Mouse (Mus musculus) v-Abl transformed pro-B cells (cell line): ENCODE results near the gene Slc38a6.

Source experiments
- in situ Hi-C, 2 experiments: fragments of 400-800 bp; cut with MboI; formaldehyde crosslinking; loops; one replicate each; pipeline ENCODE4 v1.15.1; 2025; ENCODE audit not compliant: unreplicated experiment in 2 of 2

Gene Slc38a6

DNA sequence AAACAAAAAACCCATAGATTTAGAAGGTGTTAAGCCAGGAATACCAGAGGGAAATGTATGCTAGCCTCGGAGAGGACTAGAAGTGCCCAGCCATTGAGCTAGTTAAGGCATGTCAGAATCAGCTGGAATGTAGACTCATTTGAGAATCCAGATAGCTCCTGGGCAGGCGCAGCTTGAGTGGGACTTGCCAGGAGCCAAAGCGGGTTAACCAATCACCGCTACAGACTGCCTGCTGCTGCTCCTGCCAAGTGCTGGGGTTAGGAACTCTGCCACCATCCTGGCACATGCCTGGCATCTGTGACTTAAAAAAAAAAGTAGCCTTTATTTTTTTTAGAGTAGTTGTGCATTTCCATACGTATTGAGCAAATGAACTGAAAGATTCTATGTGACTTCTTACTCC lies 66.8 kb downstream of the Slc38a6 start:
- in situ Hi-C loops: no loop called here

DNA sequence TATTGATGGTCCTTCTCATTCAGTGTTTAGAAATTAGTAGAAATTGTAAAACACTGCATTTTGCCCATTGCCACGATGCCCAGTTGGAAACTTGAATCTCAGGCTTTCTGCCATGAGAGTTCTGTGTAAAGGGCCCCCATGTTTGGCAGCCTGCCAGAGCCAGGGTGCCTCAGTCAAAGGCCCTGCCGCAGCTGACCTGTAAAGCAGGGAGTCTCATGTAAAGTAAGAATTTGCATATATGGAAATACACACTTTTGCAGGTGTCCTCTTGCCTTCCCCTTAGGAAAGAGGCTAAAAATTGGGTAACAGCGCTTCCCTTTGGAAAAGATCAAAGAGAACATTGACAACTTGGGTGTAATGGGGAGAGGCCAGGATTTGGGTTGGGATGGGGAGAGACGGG lies 67.9 kb downstream of the Slc38a6 start:
- in situ Hi-C loops: no loop called here

DNA sequence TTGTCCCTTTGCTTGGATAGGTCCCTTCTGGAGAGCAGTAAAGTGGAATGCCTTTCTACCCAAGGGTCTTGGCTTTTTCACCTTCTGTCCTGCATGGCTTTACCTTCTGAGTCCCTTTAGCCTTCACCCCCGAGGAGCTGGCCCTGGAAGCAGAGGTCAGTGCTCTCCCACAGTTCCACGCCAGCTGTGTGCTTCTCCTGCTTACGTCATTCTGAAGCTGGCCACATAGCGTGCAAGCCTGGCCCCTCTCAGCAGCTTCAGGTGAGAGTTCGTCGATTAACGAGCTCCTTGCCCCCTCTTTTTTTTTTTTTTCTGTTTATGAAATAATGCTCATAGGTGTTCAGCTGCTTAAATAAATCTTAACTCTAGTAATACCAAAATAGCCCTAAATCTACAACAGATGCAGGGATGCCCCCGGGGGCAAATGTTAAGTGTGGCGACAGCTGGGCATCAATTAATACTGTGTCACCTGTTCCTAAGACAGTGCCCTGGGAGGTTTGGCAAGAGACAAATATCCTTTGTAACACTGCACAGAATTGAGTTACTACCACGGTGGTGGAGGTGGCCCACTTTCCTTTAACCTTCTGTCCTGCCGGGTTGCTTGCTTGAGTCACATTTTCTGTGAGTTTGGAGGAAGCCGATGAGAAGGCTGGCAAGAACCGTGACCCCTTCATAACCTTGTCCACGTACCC lies 68.7 kb downstream of the Slc38a6 start:
- in situ Hi-C loops: no loop called here

DNA sequence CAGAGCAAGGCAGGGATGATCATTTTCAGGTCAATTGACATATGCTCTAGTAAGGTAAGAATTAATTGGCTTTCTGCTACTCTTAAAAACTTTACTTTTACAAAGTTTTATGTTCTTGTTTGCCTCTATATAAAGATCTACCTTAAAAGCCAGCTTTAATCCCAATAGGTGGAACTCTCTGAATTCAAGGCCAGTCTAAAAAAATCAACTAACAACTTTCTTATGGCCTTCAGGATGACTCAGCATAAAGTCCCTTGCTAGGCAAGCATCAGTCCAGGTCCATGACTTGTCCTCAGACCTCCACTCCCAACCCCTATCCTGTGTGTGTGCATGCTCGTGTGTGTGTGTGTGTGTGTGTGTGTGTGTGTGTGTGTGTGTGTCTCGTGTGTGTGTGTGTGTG lies 70.1 kb downstream of the Slc38a6 start:
- in situ Hi-C loops: no loop called here

DNA sequence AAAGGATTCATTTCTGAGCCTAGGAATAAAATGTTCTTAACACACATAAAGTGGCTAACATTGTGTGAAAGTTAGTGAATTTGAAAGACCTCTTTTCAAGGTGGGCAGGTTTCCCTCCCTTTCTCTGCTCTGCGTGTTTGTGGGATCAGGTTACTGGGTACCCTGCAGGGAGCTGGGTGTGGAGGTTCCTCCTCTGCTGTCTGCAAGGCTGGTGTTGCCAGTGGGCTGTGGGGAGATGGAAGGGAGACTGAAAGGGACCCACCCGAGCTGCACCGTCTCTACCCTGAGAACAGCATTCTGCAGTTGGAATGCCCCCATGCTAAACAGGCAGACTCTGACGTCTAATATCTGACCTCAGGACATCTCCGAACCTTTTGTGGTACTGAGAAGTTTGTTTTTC lies 70.7 kb downstream of the Slc38a6 start:
- in situ Hi-C loops: no loop called here

DNA sequence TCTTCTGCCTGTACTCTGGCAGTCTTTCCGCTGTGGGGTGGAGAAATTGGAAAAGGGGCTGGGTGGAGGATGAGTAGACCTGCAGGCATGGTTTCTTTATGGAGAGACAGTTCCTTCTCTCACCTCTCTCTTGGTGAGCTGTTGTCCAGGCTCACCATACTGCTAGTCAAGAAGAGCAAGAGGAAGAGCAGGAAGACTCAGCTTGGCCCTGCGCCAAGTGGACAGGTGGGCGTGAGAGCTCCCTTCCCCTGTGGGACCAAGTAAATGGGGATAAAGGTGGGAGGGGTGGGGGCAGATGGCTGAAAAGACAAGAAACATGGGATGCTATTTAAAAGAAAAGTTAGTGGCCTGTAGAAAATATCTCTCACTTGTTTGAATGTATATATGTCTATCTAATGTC lies 71.2 kb downstream of the Slc38a6 start:
- in situ Hi-C loops: no loop called here

DNA sequence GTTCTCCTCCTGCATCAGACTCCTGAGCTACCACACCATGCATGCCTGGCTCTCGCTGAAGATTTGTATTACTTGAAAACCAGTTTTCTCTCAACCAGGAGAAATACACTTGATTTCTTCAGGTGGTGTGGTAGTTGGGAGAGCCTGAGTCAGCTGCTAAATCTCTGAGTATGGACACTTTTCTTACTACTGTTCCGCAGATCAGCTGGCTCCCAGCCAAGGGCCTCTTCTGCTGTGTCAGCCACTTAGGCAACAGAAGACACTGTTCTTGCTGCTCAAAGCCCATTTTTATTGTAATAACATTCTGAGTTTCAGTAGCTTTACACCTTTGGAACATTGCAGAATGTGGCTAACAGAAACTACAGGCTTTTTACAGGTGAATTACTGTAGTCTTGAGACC lies 72.1 kb downstream of the Slc38a6 start:
- in situ Hi-C loops: no loop called here

DNA sequence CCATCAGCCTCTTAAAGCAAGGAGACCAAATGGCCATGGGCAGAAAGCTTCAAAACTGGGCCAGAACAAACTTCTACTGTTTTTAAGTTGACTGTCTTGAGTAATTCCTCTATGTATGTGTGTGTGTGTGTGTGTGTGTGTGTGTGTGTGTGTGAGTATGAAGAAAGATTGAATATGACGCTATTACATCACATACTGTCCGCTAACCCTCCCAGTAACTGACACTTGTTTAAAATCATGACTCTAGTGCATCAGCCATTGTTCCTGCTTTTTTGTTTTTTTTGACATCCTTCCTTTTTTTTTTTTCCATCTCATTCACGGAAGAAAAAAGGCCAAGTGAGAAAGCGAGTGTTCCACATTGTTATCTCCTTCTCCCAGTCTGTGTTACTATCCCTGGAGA lies 72.9 kb downstream of the Slc38a6 start:
- in situ Hi-C loops: no loop called here

DNA sequence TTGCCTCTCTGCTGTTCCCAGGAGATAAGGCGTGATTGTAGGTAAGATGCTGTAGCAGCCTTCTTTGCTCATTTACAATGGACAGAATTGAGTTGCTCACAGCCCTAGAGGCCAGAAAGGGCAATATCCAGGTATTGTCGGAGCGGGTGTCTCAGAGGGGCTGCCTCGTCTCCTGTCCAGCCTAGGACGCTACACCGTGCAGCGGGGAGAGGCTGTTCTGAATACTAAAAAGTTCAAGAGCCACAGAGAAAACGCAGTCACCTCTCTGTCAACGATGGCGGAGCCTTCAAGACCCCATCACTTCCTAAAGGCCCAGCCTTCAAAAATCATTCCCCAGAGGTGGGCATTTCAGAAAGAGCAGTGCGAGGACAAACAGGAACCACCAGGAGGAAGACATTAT lies 74.6 kb downstream of the Slc38a6 start:
- in situ Hi-C loops: no loop called here

DNA sequence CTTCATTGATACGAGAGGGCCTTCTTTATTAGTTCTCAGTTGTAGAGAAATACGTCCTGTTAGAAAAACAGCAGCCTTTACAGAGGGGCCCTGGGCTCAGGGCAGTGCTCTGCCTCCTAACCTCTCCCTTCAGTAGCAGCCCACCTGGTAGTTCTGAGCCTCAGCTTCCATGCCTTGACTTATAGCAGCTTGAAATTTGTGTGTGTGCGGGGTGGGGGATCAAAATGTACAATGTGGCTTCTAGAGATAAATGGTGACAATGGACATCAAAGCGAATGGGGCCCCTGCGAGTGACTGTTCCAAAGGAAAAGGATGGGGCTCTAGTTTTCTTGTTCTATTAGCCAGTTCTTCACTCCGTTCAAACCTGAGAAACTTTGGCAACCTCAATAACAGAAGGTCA lies 76.8 kb downstream of the Slc38a6 start:
- in situ Hi-C loops: no loop called here

DNA sequence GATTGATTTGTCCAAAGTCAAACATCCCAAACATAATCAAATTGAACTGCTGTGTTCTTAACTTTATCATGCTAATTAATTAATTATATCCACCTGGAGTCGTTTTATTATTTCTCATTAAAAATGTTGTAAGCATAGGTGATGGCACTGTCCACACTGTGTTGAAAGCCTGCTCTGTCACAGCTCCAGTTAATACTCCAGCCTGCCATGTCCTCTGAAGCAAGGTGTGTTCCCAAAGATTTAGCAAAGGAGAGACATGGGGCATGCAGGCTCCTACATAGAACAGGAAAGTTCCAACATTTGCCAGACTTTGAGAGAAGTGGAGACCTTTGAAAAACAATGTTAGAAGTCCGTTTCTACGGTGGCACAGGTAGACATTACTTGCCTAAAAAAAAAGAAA lies 77.4 kb downstream of the Slc38a6 start:
- in situ Hi-C loops: no loop called here

DNA sequence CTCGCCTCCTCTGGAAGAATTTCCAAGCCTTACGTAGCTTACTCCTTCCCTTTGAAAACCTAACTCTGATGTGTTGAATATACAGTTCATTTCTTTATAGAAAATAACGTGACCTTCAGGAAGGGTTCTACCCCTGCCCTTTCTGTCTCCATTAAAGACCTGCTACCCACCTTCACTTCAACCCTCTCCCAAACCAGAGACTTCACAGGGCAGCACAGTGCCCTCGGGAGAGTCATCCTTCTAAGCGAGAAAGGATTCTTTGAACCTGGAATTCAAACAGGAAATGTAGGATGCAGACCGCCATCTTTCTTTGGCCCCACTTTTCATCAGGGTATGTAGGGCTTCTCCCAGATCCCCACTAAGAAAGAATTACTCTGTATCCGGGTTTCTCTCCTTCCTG lies 80.0 kb downstream of the Slc38a6 start:
- in situ Hi-C loops: no loop called here

DNA sequence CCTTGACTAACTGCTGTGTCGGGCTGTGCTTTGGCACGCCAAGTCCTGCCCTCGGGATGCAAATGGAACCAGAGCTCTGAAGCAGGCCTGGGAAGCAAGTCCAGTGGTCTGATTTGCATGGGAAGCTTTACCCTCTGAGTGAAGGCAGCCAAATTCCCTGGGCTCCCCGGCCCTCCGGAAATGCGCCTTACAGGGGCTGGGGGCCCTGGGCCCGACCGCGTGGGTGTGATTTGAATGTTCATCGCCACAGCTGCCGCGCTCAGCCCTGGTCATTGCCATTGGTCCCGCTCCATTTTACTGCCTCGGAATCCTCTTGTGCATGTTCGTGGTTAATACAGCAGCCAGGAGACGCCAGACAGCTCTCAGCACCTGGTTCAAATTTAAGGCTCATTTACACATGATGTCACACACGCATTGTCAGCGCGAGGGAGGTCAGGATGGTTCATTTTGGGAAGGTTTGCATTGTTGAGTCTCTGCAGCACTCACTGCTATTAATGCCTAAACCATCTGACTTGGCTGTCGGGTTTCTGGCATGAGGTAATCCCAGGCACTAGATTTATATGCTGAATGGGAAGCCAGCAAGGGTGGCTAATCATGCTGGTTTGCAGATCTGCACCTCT lies 81.0 kb downstream of the Slc38a6 start:
- in situ Hi-C loops: no loop called here

DNA sequence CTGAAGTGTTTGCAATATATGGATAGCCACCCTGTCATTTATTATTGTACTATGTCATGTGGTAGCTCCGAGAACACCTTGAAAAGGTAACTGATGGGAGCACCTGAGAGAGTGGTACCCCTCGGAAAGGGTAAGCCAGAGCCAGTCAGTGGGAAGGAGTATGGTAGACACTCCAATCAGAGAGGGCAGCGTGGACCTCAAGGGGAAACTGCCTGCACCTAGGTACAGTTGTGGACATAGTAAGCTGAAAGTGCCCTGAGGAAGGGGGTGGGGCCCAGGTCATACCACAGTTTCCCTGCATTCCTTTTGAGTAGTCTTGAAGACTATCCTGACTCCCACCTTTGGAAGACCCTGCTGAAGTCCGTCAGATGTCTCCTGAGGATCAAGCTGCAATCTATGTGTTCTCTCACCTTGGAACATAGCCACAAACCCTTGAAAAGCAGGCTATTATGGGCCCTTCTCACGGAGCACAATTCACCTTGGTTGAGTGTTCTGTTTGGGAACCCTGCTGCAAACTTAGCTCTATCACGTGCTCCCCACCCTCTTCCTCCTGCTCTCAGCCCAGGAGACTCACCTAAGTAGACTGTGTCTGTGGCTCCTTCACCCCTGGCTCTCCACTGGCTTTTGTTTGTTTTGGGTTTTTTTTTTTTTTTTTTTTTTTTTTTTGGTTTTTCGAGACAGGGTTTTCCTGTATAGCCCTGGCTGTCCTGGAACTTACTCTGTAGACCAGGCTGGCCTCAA lies 82.5 kb downstream of the Slc38a6 start:
- in situ Hi-C loops: no loop called here

DNA sequence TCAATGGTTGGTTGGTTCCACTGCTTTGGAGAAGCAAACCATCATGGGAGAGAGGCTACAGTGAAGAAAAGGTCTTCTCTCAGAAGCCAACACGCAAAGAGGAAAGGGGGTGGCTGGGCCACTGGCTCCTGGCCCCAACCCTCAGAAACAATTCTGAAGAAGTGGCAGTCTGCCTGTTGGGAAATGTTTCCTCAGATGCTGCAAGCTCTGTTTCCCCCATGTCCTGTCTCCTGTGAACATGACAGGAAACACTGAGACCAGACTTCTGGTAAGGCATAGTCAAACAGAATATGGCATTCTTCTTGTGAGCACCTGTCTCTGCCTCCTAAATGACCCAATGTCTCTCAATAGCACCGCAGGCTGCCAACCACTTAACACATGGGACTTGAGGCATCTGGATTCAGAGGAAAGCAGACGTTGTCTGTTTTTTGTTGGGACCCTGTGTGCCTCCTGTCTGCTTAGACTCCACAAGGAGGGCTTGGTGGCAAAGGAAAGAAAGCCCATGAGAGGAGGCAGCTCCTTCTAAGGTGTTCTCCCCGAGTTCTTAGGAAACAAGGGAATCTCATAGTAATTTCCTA lies 83.9 kb downstream of the Slc38a6 start:
- in situ Hi-C loops: no loop called here

DNA sequence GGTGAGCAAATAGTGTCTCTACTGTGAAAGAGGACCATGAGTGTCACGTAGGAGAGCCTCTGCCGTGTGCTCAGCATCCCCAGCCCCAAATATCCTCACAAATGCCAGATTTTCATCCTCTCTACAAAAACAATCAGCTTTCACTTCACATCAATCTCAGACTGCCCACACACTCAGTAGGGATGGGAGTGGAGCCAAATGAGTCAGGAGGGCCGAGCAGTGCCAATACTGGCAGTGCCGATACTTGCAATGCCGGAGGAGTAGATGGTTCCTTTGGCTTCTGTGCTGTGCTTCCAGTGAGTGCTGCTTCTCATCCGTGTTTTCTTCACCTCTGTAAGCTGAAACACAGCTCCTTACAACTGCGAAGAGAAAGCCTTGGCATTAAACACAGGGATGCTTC lies 84.6 kb downstream of the Slc38a6 start:
- in situ Hi-C loops: no loop called here

DNA sequence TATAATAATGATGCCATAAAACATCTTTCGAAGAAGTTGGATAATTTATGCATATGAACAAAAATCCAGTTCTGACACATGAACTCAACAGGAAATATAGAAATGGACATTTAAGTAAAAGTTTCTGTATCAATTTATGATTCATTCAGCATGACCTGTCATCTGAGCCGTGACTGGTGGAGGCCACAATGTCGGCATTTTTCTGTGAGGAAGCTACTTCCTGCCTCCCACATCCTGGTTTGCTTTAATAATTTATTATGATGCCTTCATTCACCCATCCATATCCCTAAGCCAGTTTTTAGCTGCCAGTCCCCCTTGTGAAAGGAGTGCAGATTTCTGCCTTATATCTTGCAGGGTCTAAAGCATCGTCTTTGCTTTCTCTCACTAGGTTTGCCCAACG lies 91.4 kb downstream of the Slc38a6 start:
- in situ Hi-C loops: no loop called here

DNA sequence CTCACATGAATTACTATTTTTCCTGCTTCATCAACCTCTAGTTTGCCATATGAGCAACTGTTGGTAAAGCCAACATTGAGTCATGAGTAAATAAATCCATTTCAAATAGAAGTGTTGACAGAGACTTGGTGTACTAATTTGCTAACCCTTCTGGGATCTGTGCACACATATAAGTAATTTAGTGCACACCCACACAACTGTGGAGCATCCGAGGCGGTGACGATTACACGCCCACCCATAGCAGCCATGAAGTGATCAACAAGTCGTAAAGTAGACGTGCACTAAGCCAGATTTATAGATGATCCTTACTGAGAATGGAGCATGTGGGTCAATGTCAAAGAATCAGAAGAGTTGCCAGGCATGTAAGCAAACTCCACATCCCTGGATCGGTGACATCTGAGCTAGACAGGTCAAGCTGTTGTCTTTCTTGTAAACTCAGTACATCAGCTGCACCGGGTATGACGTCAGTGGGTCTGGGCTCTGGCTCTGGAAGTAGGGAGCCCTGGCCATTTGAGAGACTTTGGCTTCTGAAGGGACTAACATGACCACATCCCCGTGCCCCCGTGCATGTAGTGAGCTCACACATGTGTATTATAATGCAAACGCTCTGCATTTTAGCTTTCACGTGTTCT lies 92.3 kb downstream of the Slc38a6 start:
- in situ Hi-C loops: no loop called here

DNA sequence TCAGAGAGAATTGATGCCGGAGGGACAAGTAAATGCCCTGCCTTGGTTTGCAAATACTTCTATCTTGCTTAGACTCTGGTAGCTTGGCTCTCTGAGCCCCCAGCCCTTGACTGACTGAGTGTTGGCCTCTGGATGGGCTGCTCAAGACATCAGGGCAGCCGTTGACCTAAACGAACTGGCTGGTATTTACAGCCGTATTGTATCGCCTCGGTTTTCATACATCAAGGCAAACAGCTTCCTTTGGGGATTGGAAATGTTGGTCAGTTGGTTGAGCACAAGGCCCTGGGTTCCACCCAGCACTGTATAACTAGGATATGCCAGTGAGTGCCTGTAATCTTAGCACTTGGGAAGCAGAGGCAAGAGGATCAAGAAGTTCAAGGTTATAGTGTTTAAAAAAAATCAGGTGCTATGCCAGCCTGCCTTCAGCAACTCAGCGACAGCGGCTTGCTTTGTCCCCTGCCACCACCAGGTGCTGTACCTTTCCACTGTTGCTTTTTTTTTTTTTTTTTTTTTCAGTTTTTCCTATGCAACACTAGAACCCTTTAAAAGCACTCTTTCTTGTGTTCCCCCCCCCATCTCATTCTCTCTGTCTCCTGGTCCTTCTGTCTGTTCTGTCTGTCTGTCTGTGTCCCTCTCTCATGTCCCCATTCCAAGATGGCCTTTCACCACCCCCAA lies 94.2 kb downstream of the Slc38a6 start:
- in situ Hi-C loops: no loop called here

DNA sequence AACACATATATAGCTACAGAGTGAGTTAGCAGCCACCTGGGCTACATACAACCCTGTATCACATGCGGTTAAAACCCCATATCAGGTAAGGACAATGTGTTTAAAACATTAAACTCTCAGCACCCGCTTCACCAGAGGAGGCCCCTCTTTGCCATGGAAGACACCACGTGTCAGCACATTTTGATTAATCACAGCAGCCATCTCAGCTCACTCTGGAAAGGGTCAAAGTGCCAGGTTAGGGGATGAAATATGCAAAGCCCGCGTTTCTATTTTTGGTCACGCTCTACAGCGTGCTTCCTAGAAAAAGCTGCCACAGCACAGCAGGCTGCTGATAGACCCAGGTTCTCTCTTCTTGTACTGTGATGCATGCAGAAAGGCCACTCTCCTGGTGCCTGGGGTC lies 94.9 kb downstream of the Slc38a6 start:
- in situ Hi-C loops: no loop called here
